ENCODE assay signal across 17 mouse cellular contexts in genomic region chr8:3579390-3580364, GRCm38 (mm10). TPM values are rescaled to one million over a fixed set of nuclear protein-coding genes. Genes with fewer than 3 reads are reported as not detected.
DNase-seq lines count a peak whose midpoint lies in the region; ATAC-seq and TF ChIP-seq lines count a peak whose summit lies in the region.
"Had no signal": no experiment of that assay in that cellular context is flagged by ENCODE, and none has a peak within 500 bp of the region (broad histone marks: within the 10 kb centered on the region; RNA-seq: fewer than 3 reads in every experiment).

No protein-coding gene starts in this region.

- H3K4me2 ChIP-seq in kidney, embryonic 16.5 days (replicated peaks; ENCODE audit: low read depth, low read length) = no peak overlapping the region
- H3K4me2 ChIP-seq in midbrain, embryonic 16.5 days (ENCODE audit: low read length) = no peak overlapping the region
- no peak overlapping the region for H3K4me2 ChIP-seq in midbrain, embryonic 15.5 days
- H3K4me2 ChIP-seq in stomach, postnatal 0 days (replicated peaks; ENCODE audit: low read depth) = no peak overlapping the region
- H3K4me2 ChIP-seq: forebrain, embryonic 15.5 days; heart, embryonic 11.5 days had no signal

- no peak overlapping the region for H3K9ac ChIP-seq in kidney, embryonic 16.5 days (replicated peaks; ENCODE audit: low read length)
- H3K9ac ChIP-seq in midbrain, embryonic 16.5 days (ENCODE audit: low read depth, low read length) = 0 out of 2 replicates have a peak overlapping the region, but pooled peaks have one; percentile 20
- no peak overlapping the region for H3K9ac ChIP-seq in midbrain, embryonic 15.5 days
- H3K9ac ChIP-seq in stomach, postnatal 0 days (ENCODE audit: low read length) = no peak overlapping the region
- H3K9ac ChIP-seq: forebrain, embryonic 15.5 days had no signal

- H3K9me3 ChIP-seq in kidney, embryonic 16.5 days (ENCODE audit: low read length) = no peaks in the 10 kb centered on the region
- no peaks in the 10 kb centered on the region for H3K9me3 ChIP-seq in midbrain, embryonic 16.5 days (replicated peaks; ENCODE audit: control insufficient read depth, low read length, poor library complexity, severe bottlenecking)
- H3K9me3 ChIP-seq in midbrain, embryonic 15.5 days = no peaks in the 10 kb centered on the region
- no peaks in the 10 kb centered on the region for H3K9me3 ChIP-seq in stomach, postnatal 0 days (ENCODE audit: control insufficient read depth, low read length)
- H3K9me3 ChIP-seq: forebrain, embryonic 15.5 days had no signal

- ATAC-seq in kidney, embryonic 16.5 days (ENCODE audit: low FRiP score, low TSS enrichment) = peak; percentile 72
- ATAC-seq in midbrain, embryonic 16.5 days = no peak
- ATAC-seq in midbrain, embryonic 15.5 days (replicated peaks) = no peak
- ATAC-seq in stomach, postnatal 0 days (ENCODE audit: low FRiP score, low TSS enrichment) = peak; percentile 37; the same call in 1 of the 2 replicates
- ATAC-seq: forebrain, embryonic 15.5 days; lung, postnatal 0 days had no signal

- no peak for DNase-seq in kidney, postnatal 10 days
- DNase-seq in gonadal fat pad, adult 2 months (ENCODE audit: low read depth) = peak; percentile 41
- DNase-seq in stomach, postnatal 0 days (ENCODE audit: low spot score) = peak; percentile 47
- DNase-seq in layer of hippocampus, adult 18-20 months (ENCODE audit: low spot score in 2 of 2) = no peak
- DNase-seq in right cerebral cortex, postnatal 36 days (ENCODE audit: low spot score in 2 of 2) = no peak
- DNase-seq: cerebellum, postnatal 36 days; thymus, postnatal 4 days had no signal

- 73% methylated on average over 9 of the region's 9 CpGs for WGBS in kidney, embryonic 16.5 days
- 83% methylated on average over 9 of the region's 9 CpGs for WGBS in midbrain, embryonic 16.5 days
- 84% methylated on average over 9 of the region's 9 CpGs for WGBS in midbrain, embryonic 15.5 days
- 56% methylated on average over 9 of the region's 9 CpGs for WGBS in stomach, postnatal 0 days

- TF ChIP-seq EP300 in stomach, postnatal 0 days (optimal IDR thresholded peaks at IDR 0.05) = no peak

- H3K4me3 ChIP-seq in kidney, embryonic 16.5 days (ENCODE audit: low read length) = no peak overlapping the region
- no peak overlapping the region for H3K4me3 ChIP-seq in midbrain, embryonic 16.5 days (ENCODE audit: low read depth, low read length)
- H3K4me3 ChIP-seq in midbrain, embryonic 15.5 days = no peak overlapping the region
- no peak overlapping the region for H3K4me3 ChIP-seq in stomach, postnatal 0 days (ENCODE audit: low read depth, low read length)
- H3K4me3 ChIP-seq: forebrain, embryonic 15.5 days; layer of hippocampus, adult 2 months had no signal

- H3K36me3 ChIP-seq in kidney, embryonic 16.5 days (ENCODE audit: insufficient read depth, low read length) = no peaks in the 10 kb centered on the region
- no peaks in the 10 kb centered on the region for H3K36me3 ChIP-seq in midbrain, embryonic 16.5 days (ENCODE audit: control insufficient read depth, insufficient read depth, low read length)
- no peaks in the 10 kb centered on the region for H3K36me3 ChIP-seq in midbrain, embryonic 15.5 days (replicated peaks)
- no peaks in the 10 kb centered on the region for H3K36me3 ChIP-seq in stomach, postnatal 0 days (ENCODE audit: control insufficient read depth, insufficient read depth, low read length)
- H3K36me3 ChIP-seq: forebrain, embryonic 15.5 days had no signal

- no peak for TF ChIP-seq CTCF in stomach, postnatal 0 days (IDR thresholded peaks at IDR 0.05; ENCODE audit: low read depth)

- no peaks in the 10 kb centered on the region for H3K27me3 ChIP-seq in kidney, embryonic 16.5 days (ENCODE audit: insufficient read depth, low read length)
- no peaks in the 10 kb centered on the region for H3K27me3 ChIP-seq in midbrain, embryonic 16.5 days (ENCODE audit: control insufficient read depth, insufficient read depth, low read depth, low read length)
- no peaks in the 10 kb centered on the region for H3K27me3 ChIP-seq in midbrain, embryonic 15.5 days (replicated peaks)
- H3K27me3 ChIP-seq in stomach, postnatal 0 days (ENCODE audit: control insufficient read depth, insufficient read depth, low read length) = no peaks in the 10 kb centered on the region
- H3K27me3 ChIP-seq: forebrain, embryonic 15.5 days had no signal

- H3K27ac ChIP-seq in kidney, embryonic 16.5 days (ENCODE audit: low read length) = no peak overlapping the region
- no peak overlapping the region for H3K27ac ChIP-seq in midbrain, embryonic 16.5 days (ENCODE audit: low read length)
- H3K27ac ChIP-seq in midbrain, embryonic 15.5 days = no peak overlapping the region
- H3K27ac ChIP-seq in stomach, postnatal 0 days (replicated peaks) = peak overlapping the region; percentile 56
- H3K27ac ChIP-seq: forebrain, embryonic 15.5 days; layer of hippocampus, adult 2 months had no signal

- H3K4me1 ChIP-seq in kidney, embryonic 16.5 days (ENCODE audit: insufficient read depth, low read length) = no peaks in the 10 kb centered on the region
- no peaks in the 10 kb centered on the region for H3K4me1 ChIP-seq in midbrain, embryonic 16.5 days (ENCODE audit: control insufficient read depth, insufficient read depth, low read length)
- H3K4me1 ChIP-seq in midbrain, embryonic 15.5 days = no peaks in the 10 kb centered on the region
- no peaks in the 10 kb centered on the region for H3K4me1 ChIP-seq in stomach, postnatal 0 days (replicated peaks; ENCODE audit: control insufficient read depth, insufficient read depth)
- H3K4me1 ChIP-seq: forebrain, embryonic 15.5 days had no signal

RNA-seq across cellular contexts. Expression of gene Camsap3, which starts 7.4 kb away (rescaled TPM):
- 13.7 and 16.8 TPM in 2 replicates for polyA plus RNA-seq in kidney, embryonic 16.5 days (2015; fragmentation: Nextera tagmentation; extraction: Ambion mirVana)
- polyA plus RNA-seq in midbrain, embryonic 16.5 days (2015; fragmentation: Nextera tagmentation; extraction: Ambion mirVana) = 45.1 and 48.7 TPM in 2 replicates
- polyA plus RNA-seq in midbrain, embryonic 15.5 days (2015; fragmentation: Nextera tagmentation; extraction: Ambion mirVana) = 51.8 and 53.5 TPM in 2 replicates
- polyA plus RNA-seq in gonadal fat pad, adult 2 months (2012; rRNA removed) = 31.9 and 44.8 TPM in 2 replicates
- 14.2 and 20.1 TPM in 2 replicates for polyA plus RNA-seq in stomach, postnatal 0 days (2015; fragmentation: Nextera tagmentation; extraction: Ambion mirVana)
- total RNA-seq in layer of hippocampus, adult 18-20 months (2021) = 10 to 100 TPM; 31.1 to 36.9 TPM

RNA-seq across cellular contexts. Expression of gene C330021F23Rik, which starts 11.9 kb away (rescaled TPM):
- 8.4 and 8.5 TPM in 2 replicates for polyA plus RNA-seq in kidney, embryonic 16.5 days (2015; fragmentation: Nextera tagmentation; extraction: Ambion mirVana)
- 0.39 and 0.60 TPM in 2 replicates for polyA plus RNA-seq in midbrain, embryonic 16.5 days (2015; fragmentation: Nextera tagmentation; extraction: Ambion mirVana)
- polyA plus RNA-seq in midbrain, embryonic 15.5 days (2015; fragmentation: Nextera tagmentation; extraction: Ambion mirVana) = 0.43 and 0.57 TPM in 2 replicates
- 2.8 and 3.2 TPM in 2 replicates for polyA plus RNA-seq in gonadal fat pad, adult 2 months (2012; rRNA removed)
- 0.18 and 0.38 TPM in 2 replicates for polyA plus RNA-seq in stomach, postnatal 0 days (2015; fragmentation: Nextera tagmentation; extraction: Ambion mirVana)
- total RNA-seq in layer of hippocampus, adult 18-20 months (2021) = not detected
- total RNA-seq: gastrocnemius, adult 8-10 months; layer of hippocampus, adult 2 months had no signal

RNA-seq across cellular contexts. Expression of gene Xab2, which starts 41.4 kb away (rescaled TPM):
- 75.2 and 76.9 TPM in 2 replicates for polyA plus RNA-seq in kidney, embryonic 16.5 days (2015; fragmentation: Nextera tagmentation; extraction: Ambion mirVana)
- 51.8 and 52.4 TPM in 2 replicates for polyA plus RNA-seq in midbrain, embryonic 16.5 days (2015; fragmentation: Nextera tagmentation; extraction: Ambion mirVana)
- 54.2 and 58.7 TPM in 2 replicates for polyA plus RNA-seq in midbrain, embryonic 15.5 days (2015; fragmentation: Nextera tagmentation; extraction: Ambion mirVana)
- 61.2 and 65.8 TPM in 2 replicates for polyA plus RNA-seq in gonadal fat pad, adult 2 months (2012; rRNA removed)
- polyA plus RNA-seq in stomach, postnatal 0 days (2015; fragmentation: Nextera tagmentation; extraction: Ambion mirVana) = 23.3 and 25.5 TPM in 2 replicates
- total RNA-seq in layer of hippocampus, adult 18-20 months (2021) = 10 to 100 TPM; 39.6 to 41.2 TPM

RNA-seq across cellular contexts. Expression of gene Pet100, which starts 41.7 kb away (rescaled TPM):
- 85.9 and 90.4 TPM in 2 replicates for polyA plus RNA-seq in kidney, embryonic 16.5 days (2015; fragmentation: Nextera tagmentation; extraction: Ambion mirVana)
- polyA plus RNA-seq in midbrain, embryonic 16.5 days (2015; fragmentation: Nextera tagmentation; extraction: Ambion mirVana) = 63.5 and 68.0 TPM in 2 replicates
- 73.4 and 84.0 TPM in 2 replicates for polyA plus RNA-seq in midbrain, embryonic 15.5 days (2015; fragmentation: Nextera tagmentation; extraction: Ambion mirVana)
- polyA plus RNA-seq in gonadal fat pad, adult 2 months (2012; rRNA removed) = 11.6 and 12.5 TPM in 2 replicates
- 143 and 171 TPM in 2 replicates for polyA plus RNA-seq in stomach, postnatal 0 days (2015; fragmentation: Nextera tagmentation; extraction: Ambion mirVana)
- total RNA-seq in layer of hippocampus, adult 18-20 months (2021) = 10 to 100 TPM; 80.9 to 84.3 TPM

RNA-seq across cellular contexts. Expression of gene Pcp2, which starts 45.7 kb away (rescaled TPM):
- polyA plus RNA-seq in kidney, embryonic 16.5 days (2015; fragmentation: Nextera tagmentation; extraction: Ambion mirVana) = 0.48 and 0.51 TPM in 2 replicates
- 1.7 and 2.5 TPM in 2 replicates for polyA plus RNA-seq in midbrain, embryonic 16.5 days (2015; fragmentation: Nextera tagmentation; extraction: Ambion mirVana)
- polyA plus RNA-seq in midbrain, embryonic 15.5 days (2015; fragmentation: Nextera tagmentation; extraction: Ambion mirVana) = 2.3 and 6.0 TPM in 2 replicates
- 0.26 TPM in 1 of 2 replicates, not detected in the other for polyA plus RNA-seq in gonadal fat pad, adult 2 months (2012; rRNA removed)
- polyA plus RNA-seq in stomach, postnatal 0 days (2015; fragmentation: Nextera tagmentation; extraction: Ambion mirVana) = 0.25 TPM in 1 of 2 replicates, not detected in the other
- total RNA-seq in layer of hippocampus, adult 18-20 months (2021) = under 1 TPM in 1 of 2 experiments, not detected in 1; 0.92 TPM
- total RNA-seq: adrenal gland, postnatal 4 days; gastrocnemius, adult 8-10 months; hematopoietic stem cell, adult 5-6 weeks had no signal
- polyA plus RNA-seq: lung, postnatal 0 days had no signal

Comparison
In these comparisons a context has a peak if more than half of its experiments do, and no peak if none do; other contexts are left out.
1. ATAC-seq: peak in kidney, embryonic 16.5 days (single experiment) and stomach, postnatal 0 days (single experiment); none in midbrain, embryonic 16.5 days (single experiment) and midbrain, embryonic 15.5 days (single experiment).
2. DNase-seq: peak in gonadal fat pad, adult 2 months (single experiment) and stomach, postnatal 0 days (single experiment); none in kidney, postnatal 10 days (single experiment), layer of hippocampus, adult 18-20 months (0 of 2) and right cerebral cortex, postnatal 36 days (0 of 2).